Mouse (Mus musculus) liver, postnatal 0 days (tissue): ENCODE measurements around the gene 1700034J05Rik. TPM values are rescaled to one million over a fixed set of nuclear protein-coding genes. Genes with fewer than 3 reads are reported as not detected.

ENCODE experiments used
- ATAC-seq: fragments of 200-750 bp; cut with Nextera tagmentation; 2 replicates; pipeline ENCODE4 v1.8.0; 2017; ENCODE audit warnings: mild to moderate bottlenecking, moderate library complexity
- DNase-seq: peaks from one replicate; pipeline ENCODE4 v3.0.0-alpha.2; 2016
- H3K27ac ChIP-seq: fragments of 300-500 bp; sonication (generic); 2 replicates; pipeline ENCODE4 v1.5.1; 2014; ENCODE audit warnings: antibody characterized with exemption, moderate library complexity, mild to moderate bottlenecking, low read depth
- H3K27me3 ChIP-seq: fragments of 300-500 bp; sonication (generic); 2 replicates; pipeline ENCODE4 v1.6.1; 2014; ENCODE audit warnings: low read length, control low read depth, mixed read lengths; ENCODE audit not compliant: insufficient read depth
- H3K36me3 ChIP-seq: fragments of 300-500 bp; sonication (generic); replicated peaks from 2 replicates; pipeline ENCODE4 v1.6.1; 2014; ENCODE audit warnings: mild to moderate bottlenecking, control low read depth, low read length, moderate library complexity, mixed read lengths; ENCODE audit not compliant: insufficient read depth
- H3K4me1 ChIP-seq: fragments of 300-500 bp; sonication (generic); 2 replicates; pipeline ENCODE4 v1.6.1; 2014; ENCODE audit warnings: antibody characterized with exemption, mild to moderate bottlenecking, control low read depth; ENCODE audit not compliant: insufficient read depth
- H3K4me2 ChIP-seq: fragments of 300-500 bp; sonication (generic); 2 replicates; pipeline ENCODE4 v1.6.1; 2014; ENCODE audit warnings: low read depth, mild to moderate bottlenecking, low read length, moderate library complexity, mixed read lengths
- H3K4me3 ChIP-seq: fragments of 300-500 bp; sonication (generic); 2 replicates; pipeline ENCODE4 v1.5.1; 2014; ENCODE audit warnings: low read depth, low read length
- H3K9ac ChIP-seq: fragments of 300-500 bp; sonication (generic); replicated peaks from 2 replicates; pipeline ENCODE4 v1.6.1; 2014; ENCODE audit warnings: mild to moderate bottlenecking, moderate library complexity
- H3K9me3 ChIP-seq: fragments of 300-500 bp; sonication (generic); 2 replicates; pipeline ENCODE4 v1.6.1; 2016; ENCODE audit warnings: mild to moderate bottlenecking, control low read depth, low read length, mixed read lengths
- CTCF ChIP-seq: sonication (generic); IDR thresholded peaks from 2 replicates; pipeline ENCODE4 v1.5.1; 2016; ENCODE audit warnings: antibody characterized with exemption, low read depth
- EP300 ChIP-seq: IDR thresholded peaks from 2 replicates; pipeline ENCODE4 v1.6.1; 2016; ENCODE audit warnings: antibody characterized with exemption, low read depth, mild to moderate bottlenecking
- WGBS: fragments of 180-500 bp; shearing (Covaris S2); extraction: QIAGEN DNeasy Blood & Tissue Kit; methylation state at CpG from one replicate; pipeline ENCODE4 v1.1.7; 2014; ENCODE audit not compliant: insufficient replicate concordance; 5-methylcytosine and 5-hydroxymethylcytosine counted together
- polyA plus RNA-seq: library from polyadenylated mRNA; unstranded; fragments of >200 nt; fragmentation: Nextera tagmentation; extraction: Ambion mirVana; gene quantifications from 2 replicates; pipeline ENCODE4 v1.2.1, GENCODE M21; 2015

Gene 1700034J05Rik
- polyA plus RNA-seq, 1 experiment from 2014 or later: 0.05 TPM

- H3K4me1 ChIP-seq: no peaks in the 10 kb centered on the region
- 41% methylated on average over 5 of the region's 5 CpGs for WGBS
- DNase-seq: peak; percentile 54
Observed at GRCm38 (mm10) chr6:146994236-146994635, 40.0 kb upstream of the 1700034J05Rik start.

GRCm38 (mm10) chr6:146984569-146984968 lies 30.3 kb upstream of the 1700034J05Rik start:
- Histone ChIP-seq H3K9me3 (no peaks in the 10 kb centered on the region), H3K27me3 (no peaks in the 10 kb centered on the region), H3K4me3 (no peak overlapping the region), H3K36me3 (peaks cover 3% of the 10 kb centered on the region; the same call in 1 of the 2 replicates), H3K27ac (no peak overlapping the region), H3K4me1 (no peaks in the 10 kb centered on the region), H3K9ac (no peak overlapping the region), H3K4me2 (no peak overlapping the region)
- 75% methylated on average over 3 of the region's 3 CpGs for WGBS
- no peak for ATAC-seq
- no peak for DNase-seq
- TF ChIP-seq EP300 (no peak), CTCF (no peak)

More at GRCm38 (mm10) chr6:146994236-146994635, 40.0 kb upstream of the 1700034J05Rik start:
- H3K27ac ChIP-seq: no peak overlapping the region
- H3K27me3 ChIP-seq: no peaks in the 10 kb centered on the region
- no peak for ATAC-seq
- peaks cover 8% of the 10 kb centered on the region; the same call in 1 of the 2 replicates for H3K36me3 ChIP-seq
- no peak overlapping the region for H3K4me2 ChIP-seq
- no peak overlapping the region for H3K9ac ChIP-seq
- H3K4me3 ChIP-seq: no peak overlapping the region
- peak; percentile 71 for TF ChIP-seq CTCF
- TF ChIP-seq EP300: no peak
- H3K9me3 ChIP-seq: no peaks in the 10 kb centered on the region

GRCm38 (mm10) chr6:146981249-146981835 lies 27.1 kb upstream of the 1700034J05Rik start:
- no peaks in the 10 kb centered on the region for H3K4me1 ChIP-seq
- no peaks in the 10 kb centered on the region for H3K9me3 ChIP-seq
- no peak overlapping the region for H3K4me2 ChIP-seq
- no peak overlapping the region for H3K9ac ChIP-seq
- DNase-seq (no peak), ATAC-seq (no peak)
- H3K36me3 ChIP-seq: peaks cover 3% of the 10 kb centered on the region; the same call in 1 of the 2 replicates
- TF ChIP-seq EP300 (no peak), CTCF (no peak)
- H3K27me3 ChIP-seq: no peaks in the 10 kb centered on the region
- 81% methylated on average over 1 of the region's 1 CpGs for WGBS
- H3K27ac ChIP-seq: no peak overlapping the region
- H3K4me3 ChIP-seq: no peak overlapping the region

GRCm38 (mm10) chr6:146979953-146980352 lies 25.7 kb upstream of the 1700034J05Rik start:
- Histone ChIP-seq H3K36me3 (peaks cover 3% of the 10 kb centered on the region; the same call in 1 of the 2 replicates), H3K4me3 (no peak overlapping the region), H3K9me3 (no peaks in the 10 kb centered on the region), H3K27me3 (no peaks in the 10 kb centered on the region), H3K4me1 (no peaks in the 10 kb centered on the region), H3K27ac (no peak overlapping the region), H3K4me2 (no peak overlapping the region), H3K9ac (no peak overlapping the region)
- TF ChIP-seq EP300 (no peak), CTCF (no peak)
- ATAC-seq (no peak), DNase-seq (no peak)
- WGBS: 55% methylated on average over 3 of the region's 3 CpGs

- DNase-seq (no peak), ATAC-seq (no peak)
- H3K9ac ChIP-seq: no peak overlapping the region
- 70% methylated on average over 1 of the region's 1 CpGs for WGBS
- H3K9me3 ChIP-seq: no peaks in the 10 kb centered on the region
- peaks cover 3% of the 10 kb centered on the region; the same call in 1 of the 2 replicates for H3K36me3 ChIP-seq
- TF ChIP-seq EP300 (no peak), CTCF (no peak)
- H3K4me3 ChIP-seq: no peak overlapping the region
- no peak overlapping the region for H3K27ac ChIP-seq
- no peaks in the 10 kb centered on the region for H3K4me1 ChIP-seq
- H3K27me3 ChIP-seq: no peaks in the 10 kb centered on the region
- H3K4me2 ChIP-seq: no peak overlapping the region
Observed at GRCm38 (mm10) chr6:146979115-146979744, 25.0 kb upstream of the 1700034J05Rik start.

DNA sequence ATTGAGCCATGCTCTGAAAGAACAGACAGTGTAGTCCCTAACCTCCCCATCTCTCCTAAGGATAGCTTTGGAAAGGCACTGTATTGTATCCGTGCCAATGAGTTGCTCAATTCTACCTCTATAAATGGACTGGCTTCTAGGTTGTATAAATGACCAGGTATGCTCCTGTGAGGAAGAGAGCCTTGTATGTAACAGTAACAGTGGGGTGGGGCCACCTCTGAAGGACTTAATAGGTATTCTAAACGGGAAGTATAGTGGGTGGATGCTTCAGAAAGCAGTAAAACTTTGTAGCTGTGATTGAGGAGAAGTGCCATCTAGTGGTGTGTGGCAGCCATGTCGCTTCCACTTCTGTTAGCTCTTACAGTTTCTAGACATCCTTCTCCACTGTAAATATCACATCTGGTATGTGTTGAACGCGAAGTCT lies 24.5 kb upstream of the 1700034J05Rik start:
- Histone ChIP-seq H3K4me3 (no peak overlapping the region), H3K36me3 (peaks cover 3% of the 10 kb centered on the region; the same call in 1 of the 2 replicates), H3K9ac (no peak overlapping the region), H3K4me1 (no peaks in the 10 kb centered on the region), H3K4me2 (no peak overlapping the region), H3K27ac (no peak overlapping the region), H3K27me3 (no peaks in the 10 kb centered on the region), H3K9me3 (no peaks in the 10 kb centered on the region)
- WGBS: 49% methylated on average over 5 of the region's 5 CpGs
- ATAC-seq: 0 out of 2 replicates have a peak, but pooled peaks have one; percentile 19
- DNase-seq: no peak
- TF ChIP-seq EP300: no peak
- TF ChIP-seq CTCF: peak; percentile 51
